Mouse (Mus musculus): ENCODE results near the gene Crispld2. TPM values are rescaled to one million over a fixed set of nuclear protein-coding genes. Genes with fewer than 3 reads are reported as not detected.

Crispld2 gene
- polyA plus RNA-seq, 1 experiment: 16.7 TPM

GRCm38 (mm10) chr8:120057078-120057477 is 64.8 kb downstream of the Crispld2 start:
- no peak overlapping the region for H3K27ac ChIP-seq (ENCODE audit: insufficient read depth, low read depth, low read length)
- H3K36me3 ChIP-seq (ENCODE audit: control insufficient read depth, insufficient read depth, low read length): no peaks in the 10 kb centered on the region
- no peak for DNase-seq
- H3K27me3 ChIP-seq (replicated peaks; ENCODE audit: control insufficient read depth, insufficient read depth, low read length): no peaks in the 10 kb centered on the region
- 63% methylated on average over 2 of the region's 2 CpGs for WGBS
- no peak overlapping the region for H3K4me3 ChIP-seq (ENCODE audit: insufficient read depth, low read depth, low read length)
- H3K4me1 ChIP-seq (ENCODE audit: control insufficient read depth, insufficient read depth, low read length): no peaks in the 10 kb centered on the region
- no peak for TF ChIP-seq POLR2A (IDR thresholded peaks at IDR 0.05; ENCODE audit: low read depth, low read length)

GRCm38 (mm10) chr8:120062742-120063141 is 70.5 kb downstream of the Crispld2 start:
- Histone ChIP-seq H3K4me3 (ENCODE audit: insufficient read depth, low read depth, low read length) (no peak overlapping the region), H3K27me3 (replicated peaks; ENCODE audit: control insufficient read depth, insufficient read depth, low read length) (no peaks in the 10 kb centered on the region), H3K27ac (ENCODE audit: insufficient read depth, low read depth, low read length) (no peak overlapping the region), H3K4me1 (ENCODE audit: control insufficient read depth, insufficient read depth, low read length) (peaks cover 4% of the 10 kb centered on the region; the same call in 1 of the 2 replicates), H3K36me3 (ENCODE audit: control insufficient read depth, insufficient read depth, low read length) (no peaks in the 10 kb centered on the region)
- DNase-seq: no peak
- TF ChIP-seq POLR2A (IDR thresholded peaks at IDR 0.05; ENCODE audit: low read depth, low read length): no peak
- no peak for TF ChIP-seq CTCF (conservative IDR thresholded peaks at IDR 0.05; ENCODE audit: insufficient read depth, insufficient read length, low read depth, low read length)
- WGBS: 90% methylated on average over 14 of the region's 14 CpGs

GRCm38 (mm10) chr8:120063326-120063725 is 71.1 kb downstream of the Crispld2 start:
- Histone ChIP-seq H3K27me3 (replicated peaks; ENCODE audit: control insufficient read depth, insufficient read depth, low read length) (no peaks in the 10 kb centered on the region), H3K4me3 (ENCODE audit: insufficient read depth, low read depth, low read length) (no peak overlapping the region), H3K36me3 (ENCODE audit: control insufficient read depth, insufficient read depth, low read length) (no peaks in the 10 kb centered on the region), H3K27ac (ENCODE audit: insufficient read depth, low read depth, low read length) (no peak overlapping the region), H3K4me1 (ENCODE audit: control insufficient read depth, insufficient read depth, low read length) (peaks cover 10% of the 10 kb centered on the region; the same call in 1 of the 2 replicates)
- no peak for TF ChIP-seq CTCF (conservative IDR thresholded peaks at IDR 0.05; ENCODE audit: insufficient read depth, insufficient read length, low read depth, low read length)
- TF ChIP-seq POLR2A (IDR thresholded peaks at IDR 0.05; ENCODE audit: low read depth, low read length): no peak
- 81% methylated on average over 3 of the region's 3 CpGs for WGBS
- DNase-seq: peak; percentile 21

- Histone ChIP-seq H3K36me3 (ENCODE audit: control insufficient read depth, insufficient read depth, low read length) (no peaks in the 10 kb centered on the region), H3K27ac (ENCODE audit: insufficient read depth, low read depth, low read length) (no peak overlapping the region), H3K4me1 (ENCODE audit: control insufficient read depth, insufficient read depth, low read length) (peaks cover 11% of the 10 kb centered on the region; the same call in 1 of the 2 replicates), H3K27me3 (replicated peaks; ENCODE audit: control insufficient read depth, insufficient read depth, low read length) (no peaks in the 10 kb centered on the region), H3K4me3 (ENCODE audit: insufficient read depth, low read depth, low read length) (no peak overlapping the region)
- no peak for DNase-seq
- 94% methylated on average over 8 of the region's 8 CpGs for WGBS
- TF ChIP-seq POLR2A (IDR thresholded peaks at IDR 0.05; ENCODE audit: low read depth, low read length) (no peak), CTCF (conservative IDR thresholded peaks at IDR 0.05; ENCODE audit: insufficient read depth, insufficient read length, low read depth, low read length) (no peak)
These were observed 73.4 kb downstream of the Crispld2 start for GRCm38 (mm10) chr8:120065611-120066010.

- peaks cover 11% of the 10 kb centered on the region; the same call in 1 of the 2 replicates for H3K4me1 ChIP-seq (ENCODE audit: control insufficient read depth, insufficient read depth, low read length)
- 84% methylated on average over 4 of the region's 4 CpGs for WGBS
- no peaks in the 10 kb centered on the region for H3K36me3 ChIP-seq (ENCODE audit: control insufficient read depth, insufficient read depth, low read length)
- DNase-seq: no peak
- no peak overlapping the region for H3K4me3 ChIP-seq (ENCODE audit: insufficient read depth, low read depth, low read length)
- no peak overlapping the region for H3K27ac ChIP-seq (ENCODE audit: insufficient read depth, low read depth, low read length)
- H3K27me3 ChIP-seq (replicated peaks; ENCODE audit: control insufficient read depth, insufficient read depth, low read length): no peaks in the 10 kb centered on the region
- no peak for TF ChIP-seq POLR2A (IDR thresholded peaks at IDR 0.05; ENCODE audit: low read depth, low read length)
- TF ChIP-seq CTCF (conservative IDR thresholded peaks at IDR 0.05; ENCODE audit: insufficient read depth, insufficient read length, low read depth, low read length): no peak
These were observed 74.0 kb downstream of the Crispld2 start for GRCm38 (mm10) chr8:120066226-120066625.

GRCm38 (mm10) chr8:120067936-120068668 is 75.9 kb downstream of the Crispld2 start:
- DNase-seq: peak; percentile 91
- Histone ChIP-seq H3K36me3 (ENCODE audit: control insufficient read depth, insufficient read depth, low read length) (no peaks in the 10 kb centered on the region), H3K27me3 (replicated peaks; ENCODE audit: control insufficient read depth, insufficient read depth, low read length) (no peaks in the 10 kb centered on the region), H3K4me3 (ENCODE audit: insufficient read depth, low read depth, low read length) (no peak overlapping the region), H3K27ac (ENCODE audit: insufficient read depth, low read depth, low read length) (no peak overlapping the region), H3K4me1 (ENCODE audit: control insufficient read depth, insufficient read depth, low read length) (peaks cover 18% of the 10 kb centered on the region)
- TF ChIP-seq CTCF (conservative IDR thresholded peaks at IDR 0.05; ENCODE audit: insufficient read depth, insufficient read length, low read depth, low read length) (no peak), POLR2A (IDR thresholded peaks at IDR 0.05; ENCODE audit: low read depth, low read length) (no peak)
- 24% methylated on average over 19 of the region's 19 CpGs for WGBS

- Histone ChIP-seq H3K36me3 (ENCODE audit: control insufficient read depth, insufficient read depth, low read length) (no peaks in the 10 kb centered on the region), H3K4me3 (ENCODE audit: insufficient read depth, low read depth, low read length) (no peak overlapping the region), H3K27ac (ENCODE audit: insufficient read depth, low read depth, low read length) (no peak overlapping the region), H3K27me3 (replicated peaks; ENCODE audit: control insufficient read depth, insufficient read depth, low read length) (no peaks in the 10 kb centered on the region), H3K4me1 (ENCODE audit: control insufficient read depth, insufficient read depth, low read length) (peaks cover 19% of the 10 kb centered on the region)
- TF ChIP-seq CTCF (conservative IDR thresholded peaks at IDR 0.05; ENCODE audit: insufficient read depth, insufficient read length, low read depth, low read length) (peak; percentile 94), POLR2A (IDR thresholded peaks at IDR 0.05; ENCODE audit: low read depth, low read length) (no peak)
- DNase-seq: peak; percentile 86
- 24% methylated on average over 4 of the region's 4 CpGs for WGBS
These were observed 79.4 kb downstream of the Crispld2 start for GRCm38 (mm10) chr8:120071684-120072083.

Measured in kidney, adult 2 months (tissue).